Mouse (Mus musculus) MEL (cell line): ENCODE measurements at regions not wholly inside any gene's neighbourhood (a gene's known extent, or its start where the extent isn't known, plus 50 kb on each side); places are given as distances from the start of the nearest gene placed in this dataset.

Experiments
- DNase-seq: peaks from one replicate; pipeline ENCODE4 v3.0.0; 2011; ENCODE audit warnings: low read depth, low spot score
- H3K27ac ChIP-seq: 2 replicates; pipeline ENCODE4 v1.5.1; 2012; ENCODE audit warnings: low read depth, mild to moderate bottlenecking, control low read depth, low read length, moderate library complexity; ENCODE audit not compliant: control insufficient read depth
- H3K27me3 ChIP-seq, 2 experiments: fragments of 150-350 bp in 1 of 2; sonication (generic) in 1 of 2; 2 replicates each; pipeline ENCODE4 v1.6.1; 2012; ENCODE audit warnings: low read length in 2 of 2, mild to moderate bottlenecking in 2 of 2, improper control_type of control experiment in 1 of 2, moderate library complexity in 1 of 2; ENCODE audit not compliant: insufficient read depth in 2 of 2, control insufficient read depth in 1 of 2
- H3K36me3 ChIP-seq, 2 experiments: 2 replicates each; pipeline ENCODE4 v1.6.1; 2012 to 2014; ENCODE audit warnings: low read length in 2 of 2, improper control_type of control experiment in 1 of 2, inconsistent platforms in 1 of 2, mild to moderate bottlenecking in 1 of 2; ENCODE audit not compliant: insufficient read depth in 2 of 2, control insufficient read depth in 1 of 2
- H3K4me1 ChIP-seq, 2 experiments: fragments of 150-350 bp in 1 of 2; sonication (generic) in 1 of 2; 2 replicates each; pipeline ENCODE4 v1.6.1; 2012; ENCODE audit warnings: low read length in 2 of 2, improper control_type of control experiment in 1 of 2, mild to moderate bottlenecking in 1 of 2; ENCODE audit not compliant: insufficient read depth in 2 of 2, control insufficient read depth in 1 of 2
- H3K4me3 ChIP-seq, 2 experiments: fragments of 150-350 bp in 1 of 2; sonication (generic) in 1 of 2; 2 replicates each; pipeline ENCODE4 v1.5.1; 2012; ENCODE audit warnings: low read depth in 2 of 2, low read length in 2 of 2, mild to moderate bottlenecking in 2 of 2, moderate library complexity in 2 of 2, control low read depth in 1 of 2, improper control_type of control experiment in 1 of 2; ENCODE audit not compliant: control insufficient read depth in 1 of 2, insufficient read depth in 1 of 2
- H3K79me2 ChIP-seq: 2 replicates; pipeline ENCODE4 v1.6.1; 2012; ENCODE audit warnings: mild to moderate bottlenecking, low read length, moderate library complexity; ENCODE audit not compliant: control insufficient read depth, poor library complexity, insufficient read depth
- H3K9ac ChIP-seq: 2 replicates; pipeline ENCODE4 v1.6.1; 2012; ENCODE audit warnings: low read depth, mild to moderate bottlenecking, control low read depth, low read length, moderate library complexity; ENCODE audit not compliant: control insufficient read depth, poor library complexity, severe bottlenecking
- H3K9me3 ChIP-seq: fragments of 150-350 bp; sonication (generic); replicated peaks from 2 replicates; pipeline ENCODE4 v1.6.1; 2012; ENCODE audit warnings: mild to moderate bottlenecking, low read length, improper control_type of control experiment, moderate library complexity; ENCODE audit not compliant: insufficient read depth
- CHD1 ChIP-seq: IDR thresholded peaks from 2 replicates; pipeline ENCODE4 v1.6.1; 2012; ENCODE audit warnings: low read depth, mild to moderate bottlenecking, inconsistent platforms, low read length, improper control_type of control experiment
- CHD2 ChIP-seq: IDR thresholded peaks from 2 replicates; pipeline ENCODE4 v1.6.1; 2011; ENCODE audit warnings: low read length, improper control_type of control experiment
- CTCF ChIP-seq, 3 experiments: IDR thresholded peaks in 2 of 3; conservative IDR thresholded peaks in 1 of 3; 2 replicates each; pipeline ENCODE4 v1.5.1; 2011 to 2012; ENCODE audit warnings: low read length in 3 of 3, low read depth in 2 of 3, mild to moderate bottlenecking in 2 of 3, improper control_type of control experiment in 1 of 3, inconsistent platforms in 1 of 3, mixed read lengths in 1 of 3, moderate library complexity in 1 of 3; ENCODE audit not compliant: control insufficient read depth in 1 of 3, insufficient read depth in 1 of 3, poor library complexity in 1 of 3, severe bottlenecking in 1 of 3
- EP300 ChIP-seq, 2 experiments: IDR thresholded peaks; 2 replicates each; pipeline ENCODE4 v1.6.1; 2011; ENCODE audit warnings: improper control_type of control experiment in 2 of 2, low read length in 2 of 2, low read depth in 1 of 2, mild to moderate bottlenecking in 1 of 2
- ETS1 ChIP-seq: IDR thresholded peaks from 2 replicates; pipeline ENCODE4 v1.6.1; 2012; ENCODE audit warnings: low read depth, mild to moderate bottlenecking, inconsistent platforms, low read length, improper control_type of control experiment, moderate library complexity
- GABPA ChIP-seq: IDR thresholded peaks from 2 replicates; pipeline ENCODE4 v1.6.1; 2012; ENCODE audit warnings: low read depth, mild to moderate bottlenecking, inconsistent platforms, low read length, improper control_type of control experiment, moderate library complexity
- GATA1 ChIP-seq: IDR thresholded peaks from 2 replicates; pipeline ENCODE4 v1.6.1; 2011; ENCODE audit warnings: low read depth, low read length, improper control_type of control experiment
- HCFC1 ChIP-seq: IDR thresholded peaks from 2 replicates; pipeline ENCODE4 v1.6.1; 2012; ENCODE audit warnings: low read depth, mild to moderate bottlenecking, inconsistent platforms, low read length, improper control_type of control experiment, moderate library complexity
- MAFK ChIP-seq: IDR thresholded peaks from 2 replicates; pipeline ENCODE4 v1.6.1; 2011; ENCODE audit warnings: low read depth, mild to moderate bottlenecking, low read length, improper control_type of control experiment, borderline replicate concordance
- MEF2A ChIP-seq: IDR thresholded peaks from 2 replicates; pipeline ENCODE4 v1.6.1; 2014; ENCODE audit warnings: low read depth, mild to moderate bottlenecking, inconsistent platforms, low read length, improper control_type of control experiment; ENCODE audit not compliant: poor library complexity, insufficient replicate concordance, severe bottlenecking; ENCODE audit errors: extremely low read depth
- MXI1 ChIP-seq: IDR thresholded peaks from 2 replicates; pipeline ENCODE4 v1.6.1; 2011; ENCODE audit warnings: mild to moderate bottlenecking, low read depth, low read length, improper control_type of control experiment
- MYB ChIP-seq: IDR thresholded peaks from 2 replicates; pipeline ENCODE4 v1.6.1; 2011; ENCODE audit warnings: mild to moderate bottlenecking, low read depth, low read length, improper control_type of control experiment
- NELFE ChIP-seq: IDR thresholded peaks from 2 replicates; pipeline ENCODE4 v1.6.1; 2011; ENCODE audit warnings: low read depth, low read length, improper control_type of control experiment
- NRF1 ChIP-seq: IDR thresholded peaks from 2 replicates; pipeline ENCODE4 v1.6.1; 2014; ENCODE audit warnings: low read depth, mild to moderate bottlenecking, inconsistent platforms, low read length, improper control_type of control experiment, moderate library complexity; ENCODE audit not compliant: poor library complexity, insufficient read depth, severe bottlenecking
- POLR2A ChIP-seq, 2 experiments: IDR thresholded peaks; 2 replicates each; pipeline ENCODE4 v1.6.1; 2011 to 2012; ENCODE audit warnings: low read length in 2 of 2, mild to moderate bottlenecking in 2 of 2, control low read depth in 1 of 2, improper control_type of control experiment in 1 of 2, low read depth in 1 of 2, moderate library complexity in 1 of 2; ENCODE audit not compliant: control insufficient read depth in 1 of 2, insufficient read depth in 1 of 2, poor library complexity in 1 of 2
- POLR2AphosphoS2 ChIP-seq: IDR thresholded peaks from 2 replicates; pipeline ENCODE4 v1.6.1; 2011; ENCODE audit warnings: low read length, improper control_type of control experiment
- POLR2AphosphoS5 ChIP-seq: IDR thresholded peaks from 2 replicates; pipeline ENCODE4 v1.6.1; 2012; ENCODE audit warnings: low read depth, borderline replicate concordance, mild to moderate bottlenecking, inconsistent platforms, low read length, moderate library complexity, mixed read lengths
- RAD21 ChIP-seq: IDR thresholded peaks from 2 replicates; pipeline ENCODE4 v1.6.1; 2011; ENCODE audit warnings: mild to moderate bottlenecking, low read depth, low read length, improper control_type of control experiment
- RCOR1 ChIP-seq: IDR thresholded peaks from 2 replicates; pipeline ENCODE4 v1.6.1; 2012; ENCODE audit warnings: low read depth, mild to moderate bottlenecking, inconsistent platforms, low read length, improper control_type of control experiment
- SIN3A ChIP-seq: IDR thresholded peaks from 2 replicates; pipeline ENCODE4 v1.6.1; 2012; ENCODE audit warnings: low read length, improper control_type of control experiment, inconsistent platforms
- SMC3 ChIP-seq: IDR thresholded peaks from 2 replicates; pipeline ENCODE4 v1.6.1; 2011; ENCODE audit warnings: low read depth, low read length, improper control_type of control experiment
- TAL1 ChIP-seq: IDR thresholded peaks from 2 replicates; pipeline ENCODE4 v1.6.1; 2012; ENCODE audit warnings: mild to moderate bottlenecking, inconsistent platforms, low read length, moderate library complexity, mixed read lengths
- TCF12 ChIP-seq: IDR thresholded peaks from 2 replicates; pipeline ENCODE4 v1.6.1; 2014; ENCODE audit warnings: low read depth, mild to moderate bottlenecking, inconsistent platforms, low read length, improper control_type of control experiment, moderate library complexity
- UBTF ChIP-seq: IDR thresholded peaks from 2 replicates; pipeline ENCODE4 v1.6.1; 2012; ENCODE audit warnings: low read depth, mild to moderate bottlenecking, inconsistent platforms, low read length, improper control_type of control experiment, moderate library complexity, borderline replicate concordance; ENCODE audit not compliant: insufficient read depth
- USF2 ChIP-seq, 2 experiments: IDR thresholded peaks; 2 replicates each; pipeline ENCODE4 v1.6.1; 2011 to 2012; ENCODE audit warnings: improper control_type of control experiment in 2 of 2, low read length in 2 of 2, borderline replicate concordance in 1 of 2, inconsistent platforms in 1 of 2, low read depth in 1 of 2, mild to moderate bottlenecking in 1 of 2; ENCODE audit not compliant: insufficient read depth in 1 of 2
- ZC3H11A ChIP-seq: IDR thresholded peaks from 2 replicates; pipeline ENCODE4 v1.6.1; 2012; ENCODE audit warnings: low read depth, mild to moderate bottlenecking, inconsistent platforms, low read length, improper control_type of control experiment
- ZMIZ1 ChIP-seq: IDR thresholded peaks from 2 replicates; pipeline ENCODE4 v1.6.1; 2012; ENCODE audit warnings: low read depth, mild to moderate bottlenecking, inconsistent platforms, low read length, improper control_type of control experiment, moderate library complexity

- no peak for TF ChIP-seq UBTF
These were observed 73.9 kb upstream of the Herc3 start (continued) for GRCm38 (mm10) chr6:58757339-58757738.

- Histone ChIP-seq H3K9me3 (no peaks in the 10 kb centered on the region), H3K36me3 (no peaks in the 10 kb centered on the region), H3K27ac (no peak overlapping the region), H3K9ac (no peak overlapping the region), H3K4me3 (no peak overlapping the region), H3K79me2 (no peaks in the 10 kb centered on the region), H3K4me1 (no peaks in the 10 kb centered on the region), H3K27me3 (no peaks in the 10 kb centered on the region)
- DNase-seq = peak; percentile 83
- peak; percentile 97 for TF ChIP-seq SMC3
- TF ChIP-seq ETS1 = no peak
- no peak for TF ChIP-seq ZMIZ1
- TF ChIP-seq POLR2A (IDR thresholded peaks at IDR 0.05; ENCODE audit: control insufficient read depth in 1 of 2, insufficient read depth in 1 of 2, low read depth in 1 of 2, low read length in 2 of 2, poor library complexity in 1 of 2) = no peak
- no peak for TF ChIP-seq RCOR1
- no peak for TF ChIP-seq EP300 (IDR thresholded peaks at IDR 0.05; ENCODE audit: low read depth in 1 of 2, low read length in 2 of 2)
- TF ChIP-seq TCF12 = no peak
- no peak for TF ChIP-seq UBTF
- peak; percentile 94 for TF ChIP-seq ZC3H11A
- TF ChIP-seq CHD1 = no peak
- no peak for TF ChIP-seq MXI1
- TF ChIP-seq POLR2AphosphoS2 = no peak
- no peak for TF ChIP-seq GABPA
- no peak for TF ChIP-seq HCFC1
- no peak for TF ChIP-seq MEF2A
- peak; percentile 70 to 98 (median 91) for TF ChIP-seq CTCF (IDR thresholded peaks at IDR 0.05 in 2 of 3, conservative IDR thresholded peaks at IDR 0.05 in 1 of 3; ENCODE audit: control insufficient read depth in 1 of 3, insufficient read depth in 1 of 3, low read depth in 2 of 3, low read length in 3 of 3, poor library complexity in 1 of 3, severe bottlenecking in 1 of 3)
- no peak for TF ChIP-seq POLR2AphosphoS5
- TF ChIP-seq RAD21 = peak; percentile 97
- no peak for TF ChIP-seq USF2 (IDR thresholded peaks at IDR 0.05; ENCODE audit: borderline replicate concordance in 1 of 2, insufficient read depth in 1 of 2, low read depth in 1 of 2, low read length in 2 of 2)
- TF ChIP-seq GATA1 = peak; percentile 31; the same call in 1 of the 2 replicates
- TF ChIP-seq MYB = no peak
- TF ChIP-seq TAL1 = no peak
- TF ChIP-seq NELFE = no peak
- peak; percentile 45; the same call in 1 of the 2 replicates for TF ChIP-seq NRF1
- no peak for TF ChIP-seq CHD2
- TF ChIP-seq SIN3A = no peak
- TF ChIP-seq MAFK = no peak
These were observed 60.5 kb upstream of the Herc3 start for GRCm38 (mm10) chr6:58770654-58771218.
